Mouse (Mus musculus): Measurements from ENCODE around the gene Fbxl8.

GRCm38 (mm10) chr8:105318662-105319190 lies 54.3 kb downstream of the Fbxl8 start:
- TF ChIP-seq POLR2A (IDR thresholded peaks at IDR 0.05; ENCODE audit: borderline replicate concordance, control insufficient read depth, low read depth, low read length) = no peak
- TF ChIP-seq CTCF (IDR thresholded peaks at IDR 0.05; ENCODE audit: control insufficient read depth, insufficient read depth, low read length) = no peak
